Mouse (Mus musculus): ENCODE measurements around the gene Zfyve1. TPM values are rescaled to one million over a fixed set of nuclear protein-coding genes. Genes with fewer than 3 reads are reported as not detected.
A peak's percentile ranks its signal among the peaks of the same experiment; 100 is the strongest.

Gene Zfyve1
- total and polyA plus RNA-seq, 3 experiments = 12.1 to 33.3 (median 28.4) TPM

- Histone ChIP-seq H3K36me3 (replicated peaks) (peaks cover 80% of the 10 kb centered on the region), H3K9me3 (replicated peaks) (no peaks in the 10 kb centered on the region), H3K4me3 (ENCODE audit: low read depth, low read length) (no peak overlapping the region), H3K4me1 (ENCODE audit: insufficient read depth, low read depth, low read length) (no peaks in the 10 kb centered on the region), H3K27me3 (ENCODE audit: insufficient read depth, low read length) (no peaks in the 10 kb centered on the region)
- TF ChIP-seq POLR2AphosphoS5 (IDR thresholded peaks at IDR 0.05; ENCODE audit: insufficient replicate concordance, low read depth, low read length) (no peak), CTCF (IDR thresholded peaks at IDR 0.05; ENCODE audit: low read depth, low read length) (no peak), GATA2 (IDR thresholded peaks at IDR 0.05; ENCODE audit: borderline replicate concordance, low read depth, low read length) (no peak), TAL1 (conservative IDR thresholded peaks at IDR 0.05; ENCODE audit: low read depth, low read length) (no peak), GATA1 (IDR thresholded peaks at IDR 0.05; ENCODE audit: borderline replicate concordance, low read length) (no peak)
- ATAC-seq (ENCODE audit: extremely low read depth, insufficient number of reproducible peaks, low FRiP score, poor library complexity, severe bottlenecking) (no peak), DNase-seq (ENCODE audit: low spot score) (no peak)
Measured at GRCm38 (mm10) chr12:83569866-83570265, 27.2 kb downstream of the Zfyve1 start.

GRCm38 (mm10) chr12:83562589-83562988 lies 34.4 kb downstream of the Zfyve1 start:
- H3K9me3 ChIP-seq (replicated peaks) = no peaks in the 10 kb centered on the region
- no peak for TF ChIP-seq POLR2AphosphoS5 (IDR thresholded peaks at IDR 0.05; ENCODE audit: insufficient replicate concordance, low read depth, low read length)
- no peak for TF ChIP-seq GATA1 (IDR thresholded peaks at IDR 0.05; ENCODE audit: borderline replicate concordance, low read length)
- TF ChIP-seq GATA2 (IDR thresholded peaks at IDR 0.05; ENCODE audit: borderline replicate concordance, low read depth, low read length) = no peak
- no peak for TF ChIP-seq TAL1 (conservative IDR thresholded peaks at IDR 0.05; ENCODE audit: low read depth, low read length)
- no peak for TF ChIP-seq CTCF (IDR thresholded peaks at IDR 0.05; ENCODE audit: low read depth, low read length)
- no peaks in the 10 kb centered on the region for H3K27me3 ChIP-seq (ENCODE audit: insufficient read depth, low read length)
- peaks cover 80% of the 10 kb centered on the region for H3K36me3 ChIP-seq (replicated peaks)
- ATAC-seq (ENCODE audit: extremely low read depth, insufficient number of reproducible peaks, low FRiP score, poor library complexity, severe bottlenecking) (no peak), DNase-seq (ENCODE audit: low spot score) (no peak)
- peaks cover 6% of the 10 kb centered on the region; the same call in 1 of the 2 replicates for H3K4me1 ChIP-seq (ENCODE audit: insufficient read depth, low read depth, low read length)
- no peak overlapping the region for H3K4me3 ChIP-seq (ENCODE audit: low read depth, low read length)

GRCm38 (mm10) chr12:83560189-83560588 lies 36.8 kb downstream of the Zfyve1 start:
- 0 out of 2 replicates have a peak, but pooled peaks have one; percentile 28 for ATAC-seq (ENCODE audit: extremely low read depth, insufficient number of reproducible peaks, low FRiP score, poor library complexity, severe bottlenecking)
- TF ChIP-seq GATA1 (IDR thresholded peaks at IDR 0.05; ENCODE audit: borderline replicate concordance, low read length) = no peak
- no peak for TF ChIP-seq GATA2 (IDR thresholded peaks at IDR 0.05; ENCODE audit: borderline replicate concordance, low read depth, low read length)
- no peak for TF ChIP-seq POLR2AphosphoS5 (IDR thresholded peaks at IDR 0.05; ENCODE audit: insufficient replicate concordance, low read depth, low read length)
- no peak for TF ChIP-seq TAL1 (conservative IDR thresholded peaks at IDR 0.05; ENCODE audit: low read depth, low read length)
- no peak for TF ChIP-seq CTCF (IDR thresholded peaks at IDR 0.05; ENCODE audit: low read depth, low read length)
- DNase-seq (ENCODE audit: low spot score) = no peak
- Histone ChIP-seq H3K36me3 (replicated peaks) (peaks cover 82% of the 10 kb centered on the region), H3K27me3 (ENCODE audit: insufficient read depth, low read length) (no peaks in the 10 kb centered on the region), H3K4me1 (ENCODE audit: insufficient read depth, low read depth, low read length) (peaks cover 6% of the 10 kb centered on the region; the same call in 1 of the 2 replicates), H3K4me3 (ENCODE audit: low read depth, low read length) (no peak overlapping the region), H3K9me3 (replicated peaks) (no peaks in the 10 kb centered on the region)

GRCm38 (mm10) chr12:83558496-83558895 lies 38.5 kb downstream of the Zfyve1 start:
- TF ChIP-seq TAL1 (conservative IDR thresholded peaks at IDR 0.05; ENCODE audit: low read depth, low read length) (no peak), GATA1 (IDR thresholded peaks at IDR 0.05; ENCODE audit: borderline replicate concordance, low read length) (no peak), GATA2 (IDR thresholded peaks at IDR 0.05; ENCODE audit: borderline replicate concordance, low read depth, low read length) (no peak), POLR2AphosphoS5 (IDR thresholded peaks at IDR 0.05; ENCODE audit: insufficient replicate concordance, low read depth, low read length) (no peak), CTCF (IDR thresholded peaks at IDR 0.05; ENCODE audit: low read depth, low read length) (no peak)
- Histone ChIP-seq H3K4me3 (ENCODE audit: low read depth, low read length) (no peak overlapping the region), H3K4me1 (ENCODE audit: insufficient read depth, low read depth, low read length) (peaks cover 6% of the 10 kb centered on the region; the same call in 1 of the 2 replicates), H3K27me3 (ENCODE audit: insufficient read depth, low read length) (no peaks in the 10 kb centered on the region), H3K9me3 (replicated peaks) (no peaks in the 10 kb centered on the region), H3K36me3 (replicated peaks) (peaks cover 84% of the 10 kb centered on the region)
- ATAC-seq (ENCODE audit: extremely low read depth, insufficient number of reproducible peaks, low FRiP score, poor library complexity, severe bottlenecking) = no peak
- no peak for DNase-seq (ENCODE audit: low spot score)

GRCm38 (mm10) chr12:83555605-83556004 lies 41.4 kb downstream of the Zfyve1 start:
- peaks cover 3% of the 10 kb centered on the region; the same call in 1 of the 2 replicates for H3K4me1 ChIP-seq (ENCODE audit: insufficient read depth, low read depth, low read length)
- peaks cover 87% of the 10 kb centered on the region for H3K36me3 ChIP-seq (replicated peaks)
- no peak for TF ChIP-seq CTCF (IDR thresholded peaks at IDR 0.05; ENCODE audit: low read depth, low read length)
- no peak for TF ChIP-seq GATA2 (IDR thresholded peaks at IDR 0.05; ENCODE audit: borderline replicate concordance, low read depth, low read length)
- no peak for TF ChIP-seq TAL1 (conservative IDR thresholded peaks at IDR 0.05; ENCODE audit: low read depth, low read length)
- no peak for TF ChIP-seq GATA1 (IDR thresholded peaks at IDR 0.05; ENCODE audit: borderline replicate concordance, low read length)
- no peak for TF ChIP-seq POLR2AphosphoS5 (IDR thresholded peaks at IDR 0.05; ENCODE audit: insufficient replicate concordance, low read depth, low read length)
- DNase-seq (ENCODE audit: low spot score) = no peak
- no peaks in the 10 kb centered on the region for H3K27me3 ChIP-seq (ENCODE audit: insufficient read depth, low read length)
- ATAC-seq (ENCODE audit: extremely low read depth, insufficient number of reproducible peaks, low FRiP score, poor library complexity, severe bottlenecking) = no peak
- no peak overlapping the region for H3K4me3 ChIP-seq (ENCODE audit: low read depth, low read length)
- no peaks in the 10 kb centered on the region for H3K9me3 ChIP-seq (replicated peaks)

- DNase-seq (ENCODE audit: low spot score) (no peak), ATAC-seq (ENCODE audit: extremely low read depth, insufficient number of reproducible peaks, low FRiP score, poor library complexity, severe bottlenecking) (no peak)
- Histone ChIP-seq H3K4me3 (ENCODE audit: low read depth, low read length) (no peak overlapping the region), H3K9me3 (replicated peaks) (no peaks in the 10 kb centered on the region), H3K36me3 (replicated peaks) (peaks cover 94% of the 10 kb centered on the region), H3K4me1 (ENCODE audit: insufficient read depth, low read depth, low read length) (no peaks in the 10 kb centered on the region), H3K27me3 (ENCODE audit: insufficient read depth, low read length) (no peaks in the 10 kb centered on the region)
- TF ChIP-seq POLR2AphosphoS5 (IDR thresholded peaks at IDR 0.05; ENCODE audit: insufficient replicate concordance, low read depth, low read length) (no peak), GATA2 (IDR thresholded peaks at IDR 0.05; ENCODE audit: borderline replicate concordance, low read depth, low read length) (no peak), CTCF (IDR thresholded peaks at IDR 0.05; ENCODE audit: low read depth, low read length) (no peak), TAL1 (conservative IDR thresholded peaks at IDR 0.05; ENCODE audit: low read depth, low read length) (no peak), GATA1 (IDR thresholded peaks at IDR 0.05; ENCODE audit: borderline replicate concordance, low read length) (no peak)
Measured at GRCm38 (mm10) chr12:83553816-83554215, 43.2 kb downstream of the Zfyve1 start.
